Mouse (Mus musculus) forebrain, embryonic 10.5 days (tissue): Measurements from ENCODE around the gene Serpina3g. TPM values are rescaled to one million over a fixed set of nuclear protein-coding genes. Genes with fewer than 3 reads are reported as not detected.
"Not testable (repeated sequence)": the region's sequence is repeated elsewhere in the genome, so short reads cannot be mapped to it uniquely, and the experiment has no call there.

Experiments used
- DNase-seq: peaks from one replicate; pipeline ENCODE4 v3.0.0-alpha.2; 2017; ENCODE audit warnings: low spot score; ENCODE audit errors: extremely low spot score
- H3K27ac ChIP-seq: fragments of 300-500 bp; sonication (generic); 2 replicates; pipeline ENCODE4 v1.5.1; 2016; ENCODE audit warnings: mild to moderate bottlenecking
- H3K27me3 ChIP-seq: fragments of 300-500 bp; sonication (generic); 2 replicates; pipeline ENCODE4 v1.6.1; 2016; ENCODE audit warnings: mild to moderate bottlenecking; ENCODE audit not compliant: poor library complexity, severe bottlenecking
- H3K36me3 ChIP-seq: fragments of 300-500 bp; sonication (generic); replicated peaks from 2 replicates; pipeline ENCODE4 v1.6.1; 2016; ENCODE audit warnings: mild to moderate bottlenecking, moderate library complexity
- H3K4me1 ChIP-seq: fragments of 300-500 bp; sonication (generic); 2 replicates; pipeline ENCODE4 v1.6.1; 2016
- H3K4me3 ChIP-seq: fragments of 300-500 bp; sonication (generic); 2 replicates; pipeline ENCODE4 v1.5.1; 2016; ENCODE audit warnings: mild to moderate bottlenecking, moderate library complexity
- H3K9me3 ChIP-seq: fragments of 300-500 bp; sonication (generic); 2 replicates; pipeline ENCODE4 v1.6.1; 2016; ENCODE audit warnings: mild to moderate bottlenecking, moderate library complexity
- WGBS: fragments of 180-500 bp; shearing (Covaris S2); methylation state at CpG from one replicate; pipeline ENCODE4 v1.1.7; 2016; 5-methylcytosine and 5-hydroxymethylcytosine counted together
- polyA plus RNA-seq: library from polyadenylated mRNA; unstranded; fragments of >200 nt; fragmentation: Nextera tagmentation; extraction: Ambion mirVana; gene quantifications from 2 replicates; pipeline ENCODE4 v1.2.1, GENCODE M21; 2016

Serpina3g gene
- 0.11 TPM in 1 of 2 replicates, not detected in the other for polyA plus RNA-seq

GRCm38 (mm10) chr12:104235915-104236314 is at the start of gene Serpina3g:
Gene Serpina3g, plus strand, starts transcription at chr12:104236245.
- Histone ChIP-seq H3K4me3 (no peak within 1 kb of the TSS), H3K9me3 (no peaks in the 10 kb centered on the region), H3K36me3 (no peaks in the 10 kb centered on the region), H3K4me1 (peaks cover 4% of the 10 kb centered on the region; the same call in 1 of the 2 replicates), H3K27me3 (no peaks in the 10 kb centered on the region), H3K27ac (no peak within 1 kb of the TSS)
- 81% methylated on average over 5 of the region's 5 CpGs for WGBS
- no peak for DNase-seq

DNA sequence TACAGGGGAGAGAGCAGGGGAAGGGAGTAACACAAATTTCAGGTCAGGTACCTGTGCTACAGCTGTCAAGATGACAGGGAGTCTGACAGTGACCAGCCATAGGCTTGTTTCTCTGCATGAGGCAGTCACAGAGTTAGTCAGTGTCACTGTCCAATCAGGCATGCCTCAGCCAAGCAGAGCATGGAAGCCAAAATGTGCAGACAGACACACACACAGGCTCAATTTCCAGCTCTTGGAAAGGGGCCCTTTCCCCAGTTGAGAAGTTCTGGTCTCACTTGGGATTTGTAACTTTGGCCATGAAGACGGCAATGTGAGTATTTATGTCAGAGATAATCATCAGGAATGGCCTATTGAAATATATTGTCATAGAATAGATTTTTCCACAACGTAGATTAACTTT is 46.8 kb upstream of the Serpina3g start:
- WGBS = 89% methylated on average over 2 of the region's 2 CpGs
- Histone ChIP-seq H3K36me3 (no peaks in the 10 kb centered on the region), H3K4me1 (no peaks in the 10 kb centered on the region), H3K9me3 (no peaks in the 10 kb centered on the region), H3K4me3 (no peak overlapping the region), H3K27me3 (no peaks in the 10 kb centered on the region), H3K27ac (no peak overlapping the region)
- DNase-seq = no peak

DNA sequence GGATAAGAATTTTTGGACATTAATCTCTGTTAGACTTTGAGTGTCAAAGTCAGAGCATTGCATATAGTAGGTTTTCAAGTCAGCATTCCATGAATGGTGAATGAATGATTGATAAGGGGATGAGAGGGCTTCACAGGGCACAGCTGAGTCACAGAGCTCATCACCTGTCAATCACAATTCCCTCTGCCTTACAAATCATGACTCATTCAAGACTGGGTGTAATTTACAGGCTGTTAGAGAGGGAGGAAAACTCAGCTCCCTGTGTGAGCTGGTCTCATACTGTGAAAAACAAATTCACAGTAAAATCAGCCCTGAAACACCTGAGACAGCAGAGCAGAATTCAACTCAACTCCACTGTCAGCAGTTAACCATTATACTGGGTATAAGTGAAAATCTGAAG is 45.2 kb upstream of the Serpina3g start:
- Histone ChIP-seq H3K27me3 (no peaks in the 10 kb centered on the region), H3K4me1 (no peaks in the 10 kb centered on the region), H3K36me3 (no peaks in the 10 kb centered on the region), H3K27ac (no peak overlapping the region), H3K9me3 (no peaks in the 10 kb centered on the region), H3K4me3 (no peak overlapping the region)
- DNase-seq = no peak

DNA sequence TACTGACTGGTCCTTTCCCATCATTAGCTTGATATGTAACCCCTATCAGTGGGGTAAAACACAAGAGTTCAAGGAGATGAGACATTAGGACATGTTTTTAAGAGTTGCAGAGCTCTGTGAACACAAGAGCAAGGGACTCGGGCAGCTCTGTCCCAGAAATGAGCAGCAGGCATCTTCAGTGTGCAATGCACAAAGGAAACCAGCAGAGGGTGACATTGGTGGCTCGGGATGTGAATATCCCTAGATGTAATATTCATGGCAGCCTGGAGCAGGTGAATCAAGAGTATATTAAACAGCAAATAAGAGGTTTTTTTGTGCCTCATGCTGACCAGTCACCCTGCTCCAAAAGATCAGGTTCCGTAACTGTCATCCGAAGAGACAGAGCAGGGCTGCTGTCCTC is 26.9 kb upstream of the Serpina3g start:
- no peak overlapping the region for H3K27ac ChIP-seq
- no peaks in the 10 kb centered on the region for H3K36me3 ChIP-seq
- no peak for DNase-seq
- 0 out of 2 replicates have a peak, but pooled peaks cover 6% of the 10 kb centered on the region for H3K4me1 ChIP-seq
- no peaks in the 10 kb centered on the region for H3K27me3 ChIP-seq
- H3K9me3 ChIP-seq = no peaks in the 10 kb centered on the region
- WGBS = 80% methylated on average over 4 of the region's 4 CpGs
- no peak overlapping the region for H3K4me3 ChIP-seq

DNA sequence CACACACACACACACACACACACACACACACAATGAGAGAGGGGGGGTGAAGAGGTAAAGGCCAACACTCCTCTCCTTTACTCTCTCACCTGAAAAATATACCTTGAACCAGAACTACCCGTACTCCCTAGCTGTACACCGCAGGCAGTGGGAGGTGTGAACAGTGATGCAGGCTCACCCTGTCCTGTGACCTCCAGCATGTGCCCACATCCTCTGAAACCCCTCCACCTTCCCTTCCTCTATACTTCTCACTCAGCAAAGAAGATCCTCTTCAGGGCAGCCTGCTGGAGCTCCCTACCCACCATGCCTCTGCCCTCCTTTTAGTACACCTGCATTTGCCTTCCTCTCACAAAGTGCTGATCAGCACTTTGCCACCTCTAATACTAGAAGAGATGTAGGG is 26.2 kb upstream of the Serpina3g start:
- Histone ChIP-seq H3K9me3 (no peaks in the 10 kb centered on the region), H3K4me3 (no peak overlapping the region), H3K27me3 (no peaks in the 10 kb centered on the region), H3K27ac (no peak overlapping the region), H3K4me1 (0 out of 2 replicates have a peak, but pooled peaks cover 9% of the 10 kb centered on the region), H3K36me3 (no peaks in the 10 kb centered on the region)
- no peak for DNase-seq
- 97% methylated on average over 2 of the region's 2 CpGs for WGBS

DNA sequence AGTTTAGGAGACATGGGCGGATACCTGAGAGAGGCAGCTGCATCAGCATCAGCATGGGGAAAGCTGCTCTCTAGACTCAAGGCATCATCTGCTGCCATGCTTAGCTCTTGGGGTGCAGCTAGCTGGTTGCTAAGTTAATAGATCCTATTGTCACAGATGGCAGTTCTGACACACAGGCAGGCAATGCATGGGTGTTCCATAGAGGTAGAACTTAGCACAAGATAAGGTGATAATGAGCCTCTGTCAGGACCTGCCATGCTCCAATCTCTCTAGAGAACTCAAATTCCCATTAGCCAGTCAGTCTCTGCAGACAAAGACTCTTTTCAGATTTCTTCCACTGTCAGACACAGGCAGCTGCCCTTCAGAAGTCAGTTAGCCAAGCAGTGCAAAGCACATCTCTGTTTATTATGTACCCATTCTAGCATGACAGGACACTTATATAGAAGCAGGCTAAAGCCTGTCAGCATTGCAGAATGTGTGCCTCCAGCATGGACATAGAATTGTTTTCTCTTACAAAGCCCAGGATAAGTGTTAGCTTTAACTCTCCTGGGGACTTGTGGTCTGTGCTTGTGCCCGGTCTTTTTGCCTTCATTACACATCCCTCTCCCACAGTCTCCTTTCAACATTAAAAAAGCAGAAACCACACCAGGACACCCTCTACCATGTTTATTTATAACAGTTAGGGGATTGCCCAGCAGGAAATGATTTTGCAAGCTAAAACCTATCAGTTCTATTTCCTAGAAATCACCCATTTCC is 22.2 kb upstream of the Serpina3g start:
- H3K36me3 ChIP-seq = no peaks in the 10 kb centered on the region
- WGBS = 65% methylated on average over 2 of the region's 2 CpGs
- no peak for DNase-seq

DNA sequence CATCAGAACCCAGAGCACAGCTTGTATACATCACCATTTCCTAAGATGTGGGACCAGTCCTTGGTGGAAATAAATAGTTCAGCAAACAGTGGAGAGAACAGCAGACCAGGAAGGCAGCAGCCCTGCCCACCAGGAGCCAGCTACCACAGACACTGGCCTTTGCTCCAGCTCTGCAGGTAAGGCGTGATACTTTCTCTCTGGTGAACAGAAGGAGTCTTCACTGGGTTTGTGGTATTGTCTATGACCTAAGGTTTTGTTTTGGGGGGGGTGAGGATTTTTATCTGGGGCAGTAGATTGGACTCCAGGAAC is 21.6 kb upstream of the Serpina3g start, which contains the start of gene Serpina3f:
Gene Serpina3f, plus strand, starts transcription at position 100 of the 309 bp plus-strand sequence.
- H3K36me3 ChIP-seq = no peaks in the 10 kb centered on the region
- no peak within 1 kb of the TSS for H3K4me3 ChIP-seq
- no peaks in the 10 kb centered on the region for H3K27me3 ChIP-seq
- DNase-seq = no peak
- 85% methylated on average over 1 of the region's 1 CpGs for WGBS
- H3K9me3 ChIP-seq = no peaks in the 10 kb centered on the region
- no peak within 1 kb of the TSS for H3K27ac ChIP-seq
- 0 out of 2 replicates have a peak, but pooled peaks cover 9% of the 10 kb centered on the region for H3K4me1 ChIP-seq

More for the DNA sequence above, 22.2 kb upstream of the Serpina3g start:
- H3K9me3 ChIP-seq = no peaks in the 10 kb centered on the region
- no peak overlapping the region for H3K4me3 ChIP-seq
- 0 out of 2 replicates have a peak, but pooled peaks cover 9% of the 10 kb centered on the region for H3K4me1 ChIP-seq
- H3K27me3 ChIP-seq = no peaks in the 10 kb centered on the region
- no peak overlapping the region for H3K27ac ChIP-seq

DNA sequence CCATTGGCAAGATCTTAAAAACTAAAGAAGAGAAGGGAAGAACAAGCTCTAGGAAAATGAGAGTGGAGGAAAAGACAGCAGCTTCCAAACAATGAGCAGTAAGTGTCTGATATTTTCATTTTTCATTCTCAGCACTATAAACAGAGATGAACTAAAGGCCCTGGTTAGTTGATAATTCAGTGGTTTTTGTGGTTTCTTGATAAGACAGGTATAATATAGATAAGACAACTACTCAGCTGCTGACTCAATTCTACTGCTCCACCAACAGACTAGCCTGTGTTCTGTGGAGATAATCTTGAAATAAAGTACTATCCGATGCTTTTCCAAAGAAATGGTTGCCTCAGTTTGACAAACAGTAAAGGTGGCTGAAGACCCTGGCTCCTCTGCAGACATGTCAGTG is 20.8 kb upstream of the Serpina3g start:
- Histone ChIP-seq H3K9me3 (no peaks in the 10 kb centered on the region), H3K4me1 (0 out of 2 replicates have a peak, but pooled peaks cover 9% of the 10 kb centered on the region), H3K4me3 (no peak overlapping the region), H3K27me3 (no peaks in the 10 kb centered on the region), H3K27ac (no peak overlapping the region), H3K36me3 (no peaks in the 10 kb centered on the region)
- no peak for DNase-seq
- 90% methylated on average over 1 of the region's 1 CpGs for WGBS

DNA sequence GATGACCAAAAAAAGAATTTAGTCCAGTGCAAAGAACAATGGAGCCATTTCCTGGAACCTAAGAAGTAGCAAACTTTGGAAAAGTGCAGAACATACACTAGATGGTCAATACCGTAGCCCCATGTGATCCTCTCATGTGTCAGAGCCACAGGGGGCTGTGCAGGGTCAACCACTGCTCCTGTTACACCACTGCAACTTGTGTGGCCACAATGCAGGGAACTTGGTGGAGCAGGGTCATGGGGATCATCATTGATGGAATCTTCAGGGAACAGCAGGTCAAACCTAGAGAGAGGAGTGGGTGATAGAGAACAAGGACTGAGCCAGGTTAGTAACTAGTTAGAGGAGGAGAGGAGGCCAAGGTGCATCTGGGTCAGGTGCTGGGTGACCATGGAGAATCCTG is 14.4 kb upstream of the Serpina3g start:
- 92% methylated on average over 1 of the region's 1 CpGs for WGBS
- H3K27ac ChIP-seq = no peak overlapping the region
- H3K4me1 ChIP-seq = peaks cover 3% of the 10 kb centered on the region; the same call in 1 of the 2 replicates

GRCm38 (mm10) chr12:104223690-104224089 is 12.4 kb upstream of the Serpina3g start:
- peaks cover 3% of the 10 kb centered on the region; the same call in 1 of the 2 replicates for H3K4me1 ChIP-seq
- H3K27ac ChIP-seq = no peak overlapping the region
- no peaks in the 10 kb centered on the region for H3K9me3 ChIP-seq
- H3K27me3 ChIP-seq = no peaks in the 10 kb centered on the region
- no peaks in the 10 kb centered on the region for H3K36me3 ChIP-seq
- 69% methylated on average over 1 of the region's 1 CpGs for WGBS
- H3K4me3 ChIP-seq = no peak overlapping the region
- DNase-seq = no peak

More for the DNA sequence above, 14.4 kb upstream of the Serpina3g start:
- H3K27me3 ChIP-seq = no peaks in the 10 kb centered on the region
- no peak overlapping the region for H3K4me3 ChIP-seq
- no peaks in the 10 kb centered on the region for H3K36me3 ChIP-seq
- no peaks in the 10 kb centered on the region for H3K9me3 ChIP-seq
- DNase-seq = no peak

DNA sequence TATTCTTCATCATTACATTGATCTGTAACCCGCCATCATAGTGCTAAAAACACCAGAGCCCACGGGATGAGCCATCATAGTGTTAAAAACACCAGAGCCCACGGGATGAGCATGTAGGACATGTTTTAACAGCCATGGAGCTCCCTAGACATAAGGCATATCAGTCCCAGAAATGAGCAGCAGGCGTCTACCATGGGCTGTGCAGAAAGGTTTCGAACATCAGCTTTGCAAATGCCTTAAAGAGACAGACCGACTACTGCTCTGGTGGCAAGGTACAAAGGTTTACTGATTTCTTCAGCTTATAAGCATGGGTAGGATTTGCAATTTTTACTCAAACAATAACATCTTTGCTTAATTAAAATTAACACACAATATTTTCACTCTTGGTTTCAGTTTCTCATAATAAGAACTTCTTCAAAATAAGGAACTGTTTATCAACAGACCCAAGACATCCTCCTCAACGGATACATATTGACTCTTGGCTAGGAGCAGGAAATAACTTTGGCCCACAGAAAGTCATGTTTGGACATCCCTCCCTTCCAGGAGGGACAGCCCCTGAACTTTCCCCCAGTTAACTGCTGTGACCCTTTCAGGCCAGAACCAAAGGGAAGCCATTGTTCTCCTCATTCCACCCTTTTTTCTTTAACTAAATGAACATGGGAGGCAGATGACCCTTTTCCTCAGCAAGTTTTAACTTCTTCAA is 11.3 kb upstream of the Serpina3g start:
- DNase-seq = no peak
- H3K36me3 ChIP-seq = no peaks in the 10 kb centered on the region
- no peak overlapping the region for H3K27ac ChIP-seq
- no peak overlapping the region for H3K4me3 ChIP-seq
- H3K4me1 ChIP-seq = peaks cover 3% of the 10 kb centered on the region; the same call in 1 of the 2 replicates
- no peaks in the 10 kb centered on the region for H3K9me3 ChIP-seq
- no peaks in the 10 kb centered on the region for H3K27me3 ChIP-seq
- WGBS = 78% methylated on average over 7 of the region's 7 CpGs

DNA sequence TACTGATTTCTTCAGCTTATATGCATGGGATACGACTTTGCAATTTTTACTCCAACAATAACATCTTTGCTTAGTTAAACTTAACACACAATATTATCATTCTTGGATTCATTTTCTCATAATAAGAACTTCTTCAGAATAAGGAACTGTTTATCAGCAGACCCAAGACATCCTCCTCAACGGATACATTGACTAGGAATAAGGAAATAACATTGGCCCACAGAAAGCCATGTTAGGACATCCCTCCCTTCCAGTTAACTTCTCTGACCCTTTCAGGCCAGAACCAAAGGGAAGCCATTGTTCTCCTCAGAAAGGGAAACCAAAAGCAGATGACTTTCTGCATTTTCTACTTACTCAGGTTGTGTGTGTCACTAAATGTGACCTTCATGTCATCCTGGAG is 5.3 kb upstream of the Serpina3g start:
- no peak overlapping the region for H3K4me3 ChIP-seq
- peaks cover 4% of the 10 kb centered on the region; the same call in 1 of the 2 replicates for H3K4me1 ChIP-seq
- no peaks in the 10 kb centered on the region for H3K27me3 ChIP-seq
- no peaks in the 10 kb centered on the region for H3K36me3 ChIP-seq
- no peak for DNase-seq
- H3K9me3 ChIP-seq = no peaks in the 10 kb centered on the region
- no peak overlapping the region for H3K27ac ChIP-seq
- WGBS = 69% methylated on average over 2 of the region's 2 CpGs

- not testable (repeated sequence) for H3K9me3 ChIP-seq, H3K4me3 ChIP-seq, DNase-seq, H3K27ac ChIP-seq, H3K36me3 ChIP-seq, H3K27me3 ChIP-seq, H3K4me1 ChIP-seq
- WGBS = 78% methylated on average over 1 of the region's 1 CpGs
Observed at GRCm38 (mm10) chr12:104238048-104238447, 2.0 kb downstream of the Serpina3g start.
